Mouse (Mus musculus) bone marrow, adult 2 months (tissue): ENCODE measurements around the gene Macf1. TPM values are rescaled to one million over a fixed set of nuclear protein-coding genes. Genes with fewer than 3 reads are reported as not detected.

ENCODE experiments used
- H3K27ac ChIP-seq: fragments of 200-500 bp; 2 replicates; pipeline ENCODE4 v1.5.1; 2012; ENCODE audit warnings: low read depth, mild to moderate bottlenecking, control low read depth, inconsistent platforms, low read length; ENCODE audit not compliant: control insufficient read depth, poor library complexity, insufficient read depth
- H3K4me1 ChIP-seq: fragments of 200-500 bp; 2 replicates; pipeline ENCODE4 v1.6.1; 2011; ENCODE audit warnings: low read length; ENCODE audit not compliant: control insufficient read depth, insufficient read depth
- H3K4me3 ChIP-seq: fragments of 200-500 bp; replicated peaks from 2 replicates; pipeline ENCODE3; 2011; ENCODE audit warnings: mild to moderate bottlenecking, low read depth, low read length, control low read depth; ENCODE audit not compliant: control insufficient read depth
- CTCF ChIP-seq: fragments of 200-500 bp; IDR thresholded peaks from 2 replicates; pipeline ENCODE4 v1.5.1; 2011; ENCODE audit warnings: low read length, control low read depth; ENCODE audit not compliant: control insufficient read depth, insufficient read depth
- POLR2A ChIP-seq: fragments of 200-500 bp; IDR thresholded peaks from 2 replicates; pipeline ENCODE4 v1.6.1; 2011; ENCODE audit warnings: low read depth, mild to moderate bottlenecking, control low read depth, low read length, borderline replicate concordance; ENCODE audit not compliant: control insufficient read depth
- WGBS: fragments of 180-500 bp; shearing (Covaris S2); methylation state at CpG from one replicate; pipeline ENCODE4 v1.1.7; 2018; 5-methylcytosine and 5-hydroxymethylcytosine counted together
- polyA plus RNA-seq: library from polyadenylated mRNA; stranded (reverse); fragments of >200 nt; gene quantifications from 2 replicates; pipeline ENCODE4 v1.2.4, GENCODE M21; 2011; ENCODE audit warnings: low replicate concordance; ENCODE audit not compliant: missing spikeins, insufficient read depth, insufficient read length

Macf1 gene
- polyA plus RNA-seq, 1 experiment = 124 TPM

DNA sequence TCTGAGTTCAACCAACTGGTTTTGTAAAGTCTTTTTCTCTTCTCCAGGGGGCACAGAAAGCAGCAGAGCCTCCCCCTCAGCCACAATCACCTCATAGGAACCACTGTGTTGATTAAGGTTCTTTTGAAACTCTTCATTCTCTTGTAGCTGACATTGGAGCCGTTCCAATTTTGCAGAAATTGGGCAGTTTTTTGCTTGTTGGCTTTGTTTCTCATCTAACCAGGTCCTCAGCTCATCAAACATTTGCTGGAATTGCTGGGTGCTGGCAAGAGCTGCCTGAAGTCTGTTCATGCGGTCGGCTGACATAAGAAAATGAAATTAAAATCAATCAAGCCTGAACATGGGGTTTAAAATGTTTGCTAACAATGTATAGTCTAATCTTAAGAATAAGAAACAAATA, 251.0 kb downstream of the Macf1 start:
- TF ChIP-seq CTCF = no peak
- no peak for TF ChIP-seq POLR2A
- 90% methylated on average over 3 of the region's 3 CpGs for WGBS

DNA sequence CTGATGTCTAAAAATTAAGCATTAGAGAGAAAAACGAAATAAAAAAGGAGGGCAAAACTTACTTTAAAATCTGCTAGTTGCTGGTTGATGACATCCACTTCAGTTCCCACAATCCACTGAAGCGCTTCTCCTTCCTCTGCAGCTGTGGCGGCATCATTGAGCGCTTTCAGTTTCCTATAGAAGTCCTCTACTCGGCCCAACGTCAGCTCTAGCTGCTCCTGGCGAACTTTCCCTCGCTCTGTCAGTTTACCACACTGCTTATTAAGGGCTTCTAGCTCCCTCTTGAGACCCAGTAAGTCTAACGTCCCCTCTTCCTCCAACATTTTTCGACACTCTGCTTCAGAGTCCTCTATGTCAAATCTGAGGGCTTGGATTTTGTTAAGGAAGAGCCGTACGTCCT, 252.2 kb downstream of the Macf1 start:
- H3K4me3 ChIP-seq = no peak overlapping the region
- WGBS = 63% methylated on average over 12 of the region's 12 CpGs
- H3K27ac ChIP-seq = no peak overlapping the region
- H3K4me1 ChIP-seq = no peaks in the 10 kb centered on the region
- no peak for TF ChIP-seq CTCF
- TF ChIP-seq POLR2A = no peak

More for the DNA sequence above, 251.0 kb downstream of the Macf1 start:
- Histone ChIP-seq H3K4me3 (no peak overlapping the region), H3K27ac (no peak overlapping the region), H3K4me1 (no peaks in the 10 kb centered on the region)

GRCm38 (mm10) chr4:123427900-123428684, 256.1 kb downstream of the Macf1 start:
- WGBS = 63% methylated on average over 5 of the region's 5 CpGs
- no peak for TF ChIP-seq POLR2A
- no peak for TF ChIP-seq CTCF
- Histone ChIP-seq H3K4me1 (peaks cover 1% of the 10 kb centered on the region; the same call in 1 of the 2 replicates), H3K27ac (no peak overlapping the region), H3K4me3 (no peak overlapping the region)

GRCm38 (mm10) chr4:123427271-123427899, 256.8 kb downstream of the Macf1 start:
- peaks cover 3% of the 10 kb centered on the region; the same call in 1 of the 2 replicates for H3K4me1 ChIP-seq
- H3K27ac ChIP-seq = no peak overlapping the region
- WGBS = 78% methylated on average over 9 of the region's 9 CpGs
- H3K4me3 ChIP-seq = no peak overlapping the region
- no peak for TF ChIP-seq CTCF
- TF ChIP-seq POLR2A = no peak

- Histone ChIP-seq H3K27ac (no peak overlapping the region), H3K4me3 (no peak overlapping the region), H3K4me1 (peaks cover 3% of the 10 kb centered on the region; the same call in 1 of the 2 replicates)
- 82% methylated on average over 10 of the region's 10 CpGs for WGBS
- TF ChIP-seq POLR2A (no peak), CTCF (no peak)
Observed at GRCm38 (mm10) chr4:123426429-123427080, 257.6 kb downstream of the Macf1 start.

- 18% methylated on average over 1 of the region's 1 CpGs for WGBS
- no peak overlapping the region; the same call in 1 of the 2 replicates for H3K27ac ChIP-seq
- no peak for TF ChIP-seq CTCF
- TF ChIP-seq POLR2A = no peak
- H3K4me1 ChIP-seq = peaks cover 3% of the 10 kb centered on the region; the same call in 1 of the 2 replicates
- no peak overlapping the region for H3K4me3 ChIP-seq
Observed at GRCm38 (mm10) chr4:123425672-123426272, 258.4 kb downstream of the Macf1 start.

DNA sequence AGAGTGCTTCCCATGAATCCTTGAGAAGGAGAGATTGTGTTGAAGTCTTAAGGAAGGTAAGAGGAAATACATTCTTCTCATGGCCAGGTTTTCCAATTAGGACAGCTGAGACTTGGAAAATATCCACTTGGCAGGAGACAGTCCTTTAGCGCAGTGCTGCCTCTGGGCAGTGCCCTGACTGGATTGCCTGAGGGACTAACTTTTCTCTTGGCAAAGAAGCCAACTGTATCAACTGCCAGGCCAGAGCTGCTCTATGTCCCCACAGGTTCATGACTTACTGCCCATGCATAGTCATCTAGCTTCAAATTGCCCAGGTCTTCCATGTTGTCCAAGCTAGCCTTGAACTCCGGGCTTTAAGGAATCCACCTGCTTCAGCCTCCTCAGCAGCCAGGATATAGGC, 260.1 kb downstream of the Macf1 start:
- no peak overlapping the region for H3K4me3 ChIP-seq
- WGBS = 91% methylated on average over 2 of the region's 2 CpGs
- no peak overlapping the region for H3K27ac ChIP-seq
- H3K4me1 ChIP-seq = peaks cover 3% of the 10 kb centered on the region; the same call in 1 of the 2 replicates
- TF ChIP-seq POLR2A (no peak), CTCF (no peak)
